Mouse (Mus musculus) urinary bladder, adult 2 months (tissue): ENCODE measurements around the gene Gm6899. TPM values are rescaled to one million over a fixed set of nuclear protein-coding genes. Genes with fewer than 3 reads are reported as not detected.

Experiments used
- DNase-seq: peaks from one replicate; pipeline ENCODE4 v3.0.0; 2022; ENCODE audit warnings: low spot score
- polyA plus RNA-seq: library from polyadenylated mRNA; depleted of rRNA; stranded (reverse); fragments of >200 nt; gene quantifications from 2 replicates; pipeline ENCODE4 v1.2.3, GENCODE M21; 2012; rRNA removed

Gene Gm6899
- polyA plus RNA-seq, 1 experiment, result not detected

DNA sequence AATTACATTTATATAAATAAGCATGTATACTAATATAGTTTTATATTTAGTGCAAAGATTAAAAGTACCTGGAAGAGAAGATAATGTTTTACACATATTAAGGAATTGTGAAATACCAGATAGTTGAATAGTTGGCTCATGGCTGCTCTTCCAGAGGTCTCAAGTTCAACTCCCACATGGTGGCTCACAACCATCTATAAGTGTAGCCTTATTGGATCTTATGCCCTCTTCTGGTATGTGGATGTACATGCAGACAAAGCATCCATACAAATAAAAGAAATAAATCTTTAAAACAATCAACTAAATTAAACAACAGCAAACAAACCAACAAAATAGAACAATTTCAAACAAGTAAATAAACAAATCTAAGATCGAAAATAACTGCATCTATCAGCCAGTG lies 49.1 kb downstream of the Gm6899 start:
- no peak for DNase-seq

Other genes starting within 250 kb of the Gm6899 start
- gene Fancl, start 207.1 kb upstream of the Gm6899 start, polyA plus RNA-seq, result 8.8 and 9.8 TPM in 2 replicates
- 10.8 and 11.3 TPM in 2 replicates for gene Vrk2, start 758 bp downstream of the Gm6899 start, polyA plus RNA-seq